Mouse (Mus musculus): ENCODE measurements around the gene Wwox. TPM values are rescaled to one million over a fixed set of nuclear protein-coding genes. Genes with fewer than 3 reads are reported as not detected.

The Wwox gene
- polyA plus RNA-seq, 1 experiment from 2014 or later = 11.6 TPM

GRCm38 (mm10) chr8:114446884-114447283 is 7.4 kb downstream of the Wwox start:
- Histone ChIP-seq H3K27me3 (replicated peaks; ENCODE audit: insufficient read depth, low read length) (no peaks in the 10 kb centered on the region), H3K9me3 (ENCODE audit: low read length) (no peaks in the 10 kb centered on the region), H3K27ac (ENCODE audit: low read length) (no peak overlapping the region), H3K4me2 (replicated peaks; ENCODE audit: low read depth, low read length) (no peak overlapping the region), H3K9ac (replicated peaks; ENCODE audit: low read depth) (no peak overlapping the region), H3K36me3 (ENCODE audit: insufficient read depth, low read length) (peaks cover 4% of the 10 kb centered on the region; the same call in 1 of the 2 replicates), H3K4me1 (ENCODE audit: insufficient read depth, low read depth, low read length) (no peaks in the 10 kb centered on the region), H3K4me3 (ENCODE audit: low read depth, low read length) (no peak overlapping the region)
- 65% methylated on average over 7 of the region's 7 CpGs for WGBS
- ATAC-seq (no peak), DNase-seq (ENCODE audit: low spot score) (no peak)
- TF ChIP-seq CTCF (IDR thresholded peaks at IDR 0.05) (no peak), EP300 (IDR thresholded peaks at IDR 0.05) (no peak)

- Histone ChIP-seq H3K27me3 (replicated peaks; ENCODE audit: insufficient read depth, low read length) (no peaks in the 10 kb centered on the region), H3K4me2 (replicated peaks; ENCODE audit: low read depth, low read length) (no peak overlapping the region), H3K27ac (ENCODE audit: low read length) (no peak overlapping the region), H3K4me1 (ENCODE audit: insufficient read depth, low read depth, low read length) (peaks cover 2% of the 10 kb centered on the region; the same call in 1 of the 2 replicates), H3K9me3 (ENCODE audit: low read length) (no peaks in the 10 kb centered on the region), H3K36me3 (ENCODE audit: insufficient read depth, low read length) (peaks cover 4% of the 10 kb centered on the region; the same call in 1 of the 2 replicates), H3K4me3 (ENCODE audit: low read depth, low read length) (no peak overlapping the region), H3K9ac (replicated peaks; ENCODE audit: low read depth) (no peak overlapping the region)
- DNase-seq (ENCODE audit: low spot score) (no peak), ATAC-seq (no peak)
- TF ChIP-seq EP300 (IDR thresholded peaks at IDR 0.05) (no peak), CTCF (IDR thresholded peaks at IDR 0.05) (no peak)
- 85% methylated on average over 8 of the region's 8 CpGs for WGBS
Measured at GRCm38 (mm10) chr8:114452278-114452677, 12.8 kb downstream of the Wwox start.

- no peak overlapping the region for H3K27ac ChIP-seq (ENCODE audit: low read length)
- H3K9me3 ChIP-seq (ENCODE audit: low read length) = no peaks in the 10 kb centered on the region
- H3K4me3 ChIP-seq (ENCODE audit: low read depth, low read length) = no peak overlapping the region
- DNase-seq (ENCODE audit: low spot score) = peak; percentile 93
- peaks cover 4% of the 10 kb centered on the region; the same call in 1 of the 2 replicates for H3K36me3 ChIP-seq (ENCODE audit: insufficient read depth, low read length)
- TF ChIP-seq EP300 (IDR thresholded peaks at IDR 0.05) (peak; percentile 67; the same call in 1 of the 2 replicates), CTCF (IDR thresholded peaks at IDR 0.05) (peak; percentile 88)
- no peak overlapping the region for H3K9ac ChIP-seq (replicated peaks; ENCODE audit: low read depth)
- ATAC-seq = peak; percentile 39
- peak overlapping the region; percentile 22; the same call in 1 of the 2 replicates for H3K4me2 ChIP-seq (replicated peaks; ENCODE audit: low read depth, low read length)
- no peaks in the 10 kb centered on the region for H3K27me3 ChIP-seq (replicated peaks; ENCODE audit: insufficient read depth, low read length)
- peaks cover 5% of the 10 kb centered on the region; the same call in 1 of the 2 replicates for H3K4me1 ChIP-seq (ENCODE audit: insufficient read depth, low read depth, low read length)
- WGBS = 8% methylated on average over 9 of the region's 9 CpGs
Measured at GRCm38 (mm10) chr8:114452781-114453221, 13.3 kb downstream of the Wwox start.

GRCm38 (mm10) chr8:114455302-114455701 is 15.8 kb downstream of the Wwox start:
- no peak for TF ChIP-seq EP300 (IDR thresholded peaks at IDR 0.05)
- no peak for TF ChIP-seq CTCF (IDR thresholded peaks at IDR 0.05)
- no peak for ATAC-seq
- no peak overlapping the region for H3K4me3 ChIP-seq (ENCODE audit: low read depth, low read length)

GRCm38 (mm10) chr8:114455953-114456352 is 16.5 kb downstream of the Wwox start:
- Histone ChIP-seq H3K4me1 (ENCODE audit: insufficient read depth, low read depth, low read length) (peaks cover 13% of the 10 kb centered on the region; the same call in 1 of the 2 replicates), H3K9ac (replicated peaks; ENCODE audit: low read depth) (no peak overlapping the region), H3K9me3 (ENCODE audit: low read length) (no peaks in the 10 kb centered on the region), H3K4me2 (replicated peaks; ENCODE audit: low read depth, low read length) (peak overlapping the region; percentile 25), H3K4me3 (ENCODE audit: low read depth, low read length) (no peak overlapping the region), H3K36me3 (ENCODE audit: insufficient read depth, low read length) (no peaks in the 10 kb centered on the region), H3K27ac (ENCODE audit: low read length) (0 out of 2 replicates have a peak overlapping the region, but pooled peaks have one; percentile 57), H3K27me3 (replicated peaks; ENCODE audit: insufficient read depth, low read length) (no peaks in the 10 kb centered on the region)
- TF ChIP-seq EP300 (IDR thresholded peaks at IDR 0.05) (peak; percentile 40; the same call in 1 of the 2 replicates), CTCF (IDR thresholded peaks at IDR 0.05) (no peak)
- DNase-seq (ENCODE audit: low spot score) (peak; percentile 81), ATAC-seq (peak; percentile 78)
- WGBS = 64% methylated on average over 15 of the region's 15 CpGs

More at GRCm38 (mm10) chr8:114455302-114455701, 15.8 kb downstream of the Wwox start:
- Histone ChIP-seq H3K27me3 (replicated peaks; ENCODE audit: insufficient read depth, low read length) (no peaks in the 10 kb centered on the region), H3K9me3 (ENCODE audit: low read length) (no peaks in the 10 kb centered on the region), H3K27ac (ENCODE audit: low read length) (no peak overlapping the region), H3K4me2 (replicated peaks; ENCODE audit: low read depth, low read length) (no peak overlapping the region), H3K9ac (replicated peaks; ENCODE audit: low read depth) (no peak overlapping the region), H3K4me1 (ENCODE audit: insufficient read depth, low read depth, low read length) (peaks cover 13% of the 10 kb centered on the region; the same call in 1 of the 2 replicates), H3K36me3 (ENCODE audit: insufficient read depth, low read length) (no peaks in the 10 kb centered on the region)
- DNase-seq (ENCODE audit: low spot score) = no peak
- WGBS = 70% methylated on average over 8 of the region's 8 CpGs

GRCm38 (mm10) chr8:114458113-114458784 is 18.8 kb downstream of the Wwox start:
- 22% methylated on average over 24 of the region's 25 CpGs for WGBS
- Histone ChIP-seq H3K9ac (replicated peaks; ENCODE audit: low read depth) (no peak overlapping the region), H3K36me3 (ENCODE audit: insufficient read depth, low read length) (no peaks in the 10 kb centered on the region), H3K27me3 (replicated peaks; ENCODE audit: insufficient read depth, low read length) (no peaks in the 10 kb centered on the region), H3K27ac (ENCODE audit: low read length) (peak overlapping the region; percentile 78), H3K4me1 (ENCODE audit: insufficient read depth, low read depth, low read length) (0 out of 2 replicates have a peak, but pooled peaks cover 11% of the 10 kb centered on the region), H3K4me2 (replicated peaks; ENCODE audit: low read depth, low read length) (no peak overlapping the region; the same call in 1 of the 2 replicates), H3K9me3 (ENCODE audit: low read length) (no peaks in the 10 kb centered on the region), H3K4me3 (ENCODE audit: low read depth, low read length) (no peak overlapping the region)
- peak; percentile 76 for ATAC-seq
- peak; percentile 89 for DNase-seq (ENCODE audit: low spot score)
- TF ChIP-seq EP300 (IDR thresholded peaks at IDR 0.05) = no peak
- no peak for TF ChIP-seq CTCF (IDR thresholded peaks at IDR 0.05)

All from lung, postnatal 0 days (tissue).